Comparison of ENCODE assay signal across 9 mouse cellular contexts in the genomic region with DNA sequence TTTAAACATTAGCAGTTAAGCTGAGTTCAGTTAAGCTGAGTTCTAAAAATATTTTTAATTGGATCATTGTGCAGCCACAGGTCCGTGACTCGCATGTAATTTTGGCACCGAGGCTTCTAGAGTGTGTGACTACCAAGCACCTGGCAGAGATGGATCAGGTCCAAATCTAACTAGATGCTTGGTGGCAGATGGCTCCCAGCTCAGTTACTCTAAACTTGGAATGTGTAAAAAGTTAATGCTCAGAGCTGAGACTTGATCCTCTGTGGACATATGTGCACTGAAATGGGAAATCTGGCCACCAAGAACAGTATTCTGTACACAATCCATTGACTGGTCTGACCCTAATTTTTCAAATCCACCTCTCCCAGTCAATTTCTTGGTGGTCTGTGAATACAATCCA.
A peak's percentile ranks its signal among the peaks of the same experiment; 100 is the strongest.
DNase-seq lines count a peak whose midpoint lies in the region; ATAC-seq lines count a peak whose summit lies in the region.
"Had no signal": no experiment of that assay in that cellular context is flagged by ENCODE, and none has a peak within 500 bp of the region (broad histone marks: within the 10 kb centered on the region; RNA-seq: fewer than 3 reads in every experiment).

No protein-coding gene starts in this region.

- no peak overlapping the region for H3K4me3 ChIP-seq in heart, embryonic 11.5 days (ENCODE audit: low read depth, low read length)
- H3K4me3 ChIP-seq: midbrain, embryonic 12.5 days had no signal

- no peaks in the 10 kb centered on the region for H3K9me3 ChIP-seq in heart, embryonic 11.5 days (replicated peaks; ENCODE audit: control insufficient read depth, low read length)
- H3K9me3 ChIP-seq: midbrain, embryonic 12.5 days had no signal

- no peak overlapping the region for H3K9ac ChIP-seq in heart, embryonic 11.5 days (ENCODE audit: low read depth, low read length)
- H3K9ac ChIP-seq: midbrain, embryonic 12.5 days had no signal

- no peak for ATAC-seq in heart, embryonic 11.5 days (replicated peaks; ENCODE audit: insufficient number of reproducible peaks, low FRiP score, low TSS enrichment)

- no peak overlapping the region for H3K4me2 ChIP-seq in heart, embryonic 11.5 days
- H3K4me2 ChIP-seq: midbrain, embryonic 12.5 days had no signal

- no peaks in the 10 kb centered on the region for H3K36me3 ChIP-seq in heart, embryonic 11.5 days (ENCODE audit: control insufficient read depth, insufficient read depth, low read length)
- H3K36me3 ChIP-seq: midbrain, embryonic 12.5 days had no signal

- WGBS in heart, embryonic 11.5 days (ENCODE audit: insufficient replicate concordance) = 81% methylated on average over 3 of the region's 3 CpGs

- H3K4me1 ChIP-seq in heart, embryonic 11.5 days (ENCODE audit: control insufficient read depth, insufficient read depth, low read length) = no peaks in the 10 kb centered on the region
- H3K4me1 ChIP-seq: midbrain, embryonic 12.5 days had no signal

- no peaks in the 10 kb centered on the region for H3K27me3 ChIP-seq in heart, embryonic 11.5 days (ENCODE audit: control insufficient read depth, insufficient read depth, low read length)
- H3K27me3 ChIP-seq: midbrain, embryonic 12.5 days had no signal

- peak; percentile 89 for DNase-seq in heart, adult 11 months
- DNase-seq in brain, embryonic 18.5 days (ENCODE audit: low read depth, low spot score) = peak; percentile 74
- DNase-seq in frontal cortex, postnatal 14 days (ENCODE audit: low spot score in 2 of 2) = peak; percentile 32 to 51
- peak; percentile 12 to 89 for DNase-seq in left cerebral cortex, adult 8-10 months (ENCODE audit: low spot score in 2 of 2)
- DNase-seq in ovary, postnatal 36 days (ENCODE audit: low spot score) = no peak
- DNase-seq in urinary bladder, postnatal 25 days (ENCODE audit: low spot score) = no peak
- DNase-seq in spleen, postnatal 4 days (ENCODE audit: low spot score in 2 of 2) = no peak

- H3K27ac ChIP-seq in heart, embryonic 11.5 days (ENCODE audit: low read depth, low read length) = no peak overlapping the region
- H3K27ac ChIP-seq: midbrain, embryonic 12.5 days had no signal

Comparison
In these comparisons a context has a peak if more than half of its experiments do, and no peak if none do; other contexts are left out.
1. DNase-seq: peak in heart, adult 11 months (single experiment), brain, embryonic 18.5 days (single experiment), frontal cortex, postnatal 14 days (2 of 2) and left cerebral cortex, adult 8-10 months (2 of 2); none in ovary, postnatal 36 days (single experiment), urinary bladder, postnatal 25 days (single experiment) and spleen, postnatal 4 days (0 of 2).